Mouse (Mus musculus): ENCODE results near the gene Tmem88b.

DNA sequence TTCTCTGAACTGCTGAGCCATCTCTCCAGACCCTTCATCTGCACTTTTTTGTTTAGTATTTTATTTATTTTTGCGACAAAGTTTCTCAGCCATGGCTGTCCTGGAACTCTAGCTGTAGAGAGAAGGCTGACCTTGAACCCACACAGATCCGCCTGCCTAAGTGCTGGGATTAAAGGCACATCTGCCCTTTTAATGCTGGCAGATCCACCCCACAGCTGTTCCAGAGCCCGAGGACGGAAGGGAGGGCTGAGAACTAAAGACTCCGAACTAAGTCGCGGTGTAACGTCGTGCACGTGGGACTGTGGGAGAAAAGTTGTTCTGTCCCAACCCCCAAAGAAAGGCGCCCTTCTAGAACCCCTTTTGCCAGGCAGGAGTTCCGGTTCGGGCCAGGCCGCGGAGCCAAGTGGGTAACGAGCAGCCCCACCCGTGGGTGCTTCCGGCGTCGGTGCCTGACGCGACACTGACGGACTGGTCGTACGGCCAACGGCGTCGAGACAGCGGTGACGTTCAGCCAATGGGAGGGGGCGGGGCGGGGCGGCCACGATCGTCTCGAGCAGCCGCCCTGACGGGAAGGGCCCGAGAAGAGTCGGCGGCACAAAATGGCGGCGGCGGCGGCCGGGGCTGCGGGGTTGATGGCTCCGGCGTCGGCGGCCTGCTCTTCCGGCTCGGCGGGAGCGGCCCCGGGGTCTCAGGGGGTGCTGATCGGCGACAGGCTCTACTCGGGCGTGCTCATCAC is 26.4 kb upstream of the Tmem88b start, which contains the start of gene Ccnl2:
- TF ChIP-seq CTCF (IDR thresholded peaks at IDR 0.05; ENCODE audit: extremely low read depth, insufficient read depth, low read length) (no peak), POLR2A (IDR thresholded peaks at IDR 0.05; ENCODE audit: extremely low read depth, insufficient read depth, low read length) (0 out of 2 replicates have a peak, but pooled peaks have one; percentile 9)

All from cortical plate, adult 2 months (tissue).